Mouse (Mus musculus) thymus, postnatal 25 days (tissue): ENCODE data around the gene Sptb.

Experiments used
- DNase-seq: peaks from one replicate; pipeline ENCODE4 v3.0.0; 2022

Sptb gene

DNA sequence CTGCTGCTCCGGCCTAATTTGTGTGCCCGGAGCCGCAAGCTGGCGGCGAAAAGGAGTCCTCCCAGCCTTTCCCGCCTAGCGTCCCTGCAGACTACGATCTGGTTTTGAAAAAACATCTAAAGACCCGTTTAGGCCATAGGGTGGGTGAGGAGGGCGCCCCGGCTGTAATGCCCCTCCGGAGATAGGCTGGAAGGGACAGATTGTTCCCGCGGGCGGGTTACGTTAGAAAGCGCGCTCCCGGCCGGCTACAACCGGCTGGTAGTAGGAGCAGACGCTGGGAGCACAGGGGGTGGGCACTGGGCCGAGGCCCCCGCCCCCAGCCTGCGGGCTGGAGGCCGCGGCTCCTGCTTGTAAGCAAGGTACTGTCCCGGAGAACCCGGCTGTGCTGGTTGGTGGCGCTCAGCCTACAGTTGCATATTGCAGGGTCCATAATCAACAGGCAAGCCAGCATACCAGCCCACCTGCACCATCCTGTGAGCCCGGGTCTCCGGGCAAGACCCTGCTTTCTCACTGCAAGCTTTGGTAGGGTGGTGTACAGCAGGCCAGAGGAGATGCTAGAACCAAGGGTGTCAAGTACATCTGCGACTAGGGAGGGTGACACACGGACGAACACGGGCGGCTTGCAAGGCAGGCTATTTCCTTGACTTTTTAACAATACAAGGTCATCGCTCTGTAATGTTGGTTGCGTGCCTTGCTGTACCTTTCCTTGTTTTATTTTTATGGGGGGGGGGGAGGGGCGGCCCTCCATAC is at the start of gene Sptb:
Sptb (minus strand) TSS at position 197 of the 750 bp plus-strand sequence.
- no peak for DNase-seq

DNA sequence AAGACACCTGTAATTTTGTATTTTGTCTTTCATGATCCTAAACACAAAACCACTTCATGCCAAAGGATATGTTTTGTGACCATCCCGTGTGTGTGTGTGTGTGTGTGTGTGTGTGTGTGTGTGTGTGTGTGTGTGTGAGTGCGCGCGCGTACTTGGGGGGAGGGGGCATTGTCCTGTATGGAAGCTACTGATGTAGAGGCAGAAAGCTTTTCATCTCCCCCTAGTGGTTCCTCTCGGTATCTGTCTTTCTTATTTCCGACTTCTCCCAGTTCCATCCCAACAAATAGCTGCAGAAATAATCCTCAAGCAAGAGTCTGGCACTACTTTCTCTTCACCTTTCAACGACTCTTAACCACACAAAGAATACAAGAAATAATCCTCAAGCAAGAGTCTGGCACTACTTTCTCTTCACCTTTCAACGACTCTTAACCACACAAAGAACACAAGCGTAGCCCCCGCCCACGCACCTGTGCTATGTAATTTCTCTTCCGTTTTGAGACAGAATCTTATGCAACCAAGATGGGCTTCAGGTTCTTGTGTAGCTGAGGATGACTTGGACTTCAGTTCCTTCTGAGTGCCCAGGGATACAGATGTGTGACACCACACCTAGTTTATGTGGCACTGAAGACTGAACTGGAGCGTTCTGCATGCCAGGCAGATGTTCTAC is 42.4 kb upstream of the Sptb start:
- peak; percentile 65 for DNase-seq

DNA sequence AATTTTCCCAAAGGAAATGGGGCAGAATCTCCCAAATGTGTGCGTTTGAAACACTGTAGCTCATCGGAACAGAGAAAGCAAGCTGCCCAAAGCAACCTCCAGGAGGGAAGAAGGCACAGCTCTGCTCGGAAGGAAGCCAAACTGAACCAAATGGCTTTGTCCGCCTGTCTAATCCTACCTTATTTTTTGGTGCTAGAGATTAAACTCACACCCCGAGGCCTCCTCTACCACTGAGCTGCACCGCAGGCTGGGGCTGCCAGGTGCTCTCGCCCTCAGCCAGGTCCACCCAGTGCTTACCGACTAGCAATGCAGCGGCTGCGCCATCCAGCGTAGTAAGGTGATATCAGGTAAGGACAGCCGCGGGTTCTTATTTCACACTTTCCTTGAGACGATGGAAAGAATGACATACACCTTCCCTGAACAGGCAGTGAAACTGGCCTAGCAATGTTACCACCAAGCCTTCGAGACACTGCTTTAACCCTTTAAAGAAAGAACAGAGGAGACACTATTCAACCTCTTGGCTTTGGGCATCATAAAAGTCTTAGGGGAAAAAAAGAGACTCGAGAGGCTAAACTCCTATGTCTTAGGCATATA is 40.6 kb upstream of the Sptb start:
- DNase-seq: no peak

DNA sequence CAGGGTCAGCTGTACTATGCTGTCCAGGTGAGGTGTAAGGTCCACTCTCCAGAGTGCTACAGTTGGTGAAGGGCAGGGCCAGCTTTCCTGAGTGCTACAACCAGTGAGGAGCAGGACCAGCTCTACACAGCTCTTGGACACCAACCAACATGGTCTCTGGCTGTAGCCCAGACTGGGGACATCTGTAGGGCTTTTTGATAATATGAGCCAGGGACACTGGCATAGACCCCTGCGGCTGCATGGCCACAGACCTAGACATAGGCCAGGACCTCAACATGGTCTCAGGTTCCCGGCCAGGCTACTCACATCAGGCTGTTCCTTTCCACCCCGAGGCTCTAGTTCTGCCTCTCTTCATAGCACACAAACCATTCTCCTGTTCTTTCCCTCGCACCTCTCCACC is 17.6 kb upstream of the Sptb start:
- no peak for DNase-seq

DNA sequence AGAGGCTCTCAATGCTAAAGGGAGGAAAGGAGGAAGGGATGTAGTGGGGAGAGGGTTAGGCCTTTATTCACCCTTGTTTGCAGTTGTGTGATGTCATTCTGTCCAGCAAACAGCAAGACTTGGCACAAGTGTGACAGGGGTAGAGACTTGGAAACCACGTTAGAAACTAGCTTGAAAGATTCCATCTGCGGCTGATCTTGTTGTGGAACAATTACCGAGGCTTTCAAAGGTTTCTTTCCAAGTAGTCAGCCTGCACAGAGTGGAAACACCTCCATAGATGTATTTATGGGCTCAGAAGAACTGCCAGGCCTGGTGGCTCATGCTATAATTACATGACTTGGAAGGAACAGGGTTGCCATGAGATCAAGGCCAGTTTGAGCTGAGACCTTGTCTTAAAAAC is 11.7 kb upstream of the Sptb start:
- DNase-seq: no peak

DNA sequence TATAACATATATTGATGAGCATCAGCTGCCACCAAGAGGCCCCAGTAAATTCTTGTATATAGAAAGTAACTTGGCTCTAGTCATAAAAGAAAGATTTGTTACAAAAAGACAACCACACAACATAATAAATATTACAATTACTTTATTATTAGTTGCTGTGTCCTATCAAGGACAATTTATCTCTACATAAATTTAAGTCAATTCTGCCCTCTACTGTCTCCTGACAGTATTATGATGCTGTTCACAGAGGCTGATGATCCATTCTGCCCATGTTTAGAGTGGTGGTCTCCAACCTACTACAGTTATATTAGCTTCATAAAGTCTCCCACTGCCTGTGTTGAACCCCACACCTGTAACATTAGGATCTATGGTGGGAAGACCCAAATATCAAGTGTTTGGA is 10.2 kb upstream of the Sptb start:
- DNase-seq: no peak

DNA sequence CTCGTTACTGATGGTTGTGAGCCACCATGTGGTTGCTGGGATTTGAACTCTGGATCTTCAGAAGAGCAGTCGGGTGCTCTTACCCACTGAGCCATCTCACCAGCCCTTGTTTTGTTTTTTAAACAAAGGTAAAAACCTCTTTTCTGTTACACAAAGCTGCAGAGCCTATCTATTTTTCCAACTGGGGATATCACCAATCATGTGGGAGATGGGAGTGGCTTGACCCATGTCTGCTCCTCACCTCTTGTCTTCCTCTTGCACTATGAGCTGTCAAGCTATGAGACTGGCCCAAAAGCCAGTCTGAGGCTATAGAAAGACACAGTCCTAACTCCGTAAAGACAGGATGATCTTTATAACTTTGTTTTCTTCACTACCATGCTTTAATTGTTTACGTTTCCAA is 8.0 kb upstream of the Sptb start:
- DNase-seq: no peak

DNA sequence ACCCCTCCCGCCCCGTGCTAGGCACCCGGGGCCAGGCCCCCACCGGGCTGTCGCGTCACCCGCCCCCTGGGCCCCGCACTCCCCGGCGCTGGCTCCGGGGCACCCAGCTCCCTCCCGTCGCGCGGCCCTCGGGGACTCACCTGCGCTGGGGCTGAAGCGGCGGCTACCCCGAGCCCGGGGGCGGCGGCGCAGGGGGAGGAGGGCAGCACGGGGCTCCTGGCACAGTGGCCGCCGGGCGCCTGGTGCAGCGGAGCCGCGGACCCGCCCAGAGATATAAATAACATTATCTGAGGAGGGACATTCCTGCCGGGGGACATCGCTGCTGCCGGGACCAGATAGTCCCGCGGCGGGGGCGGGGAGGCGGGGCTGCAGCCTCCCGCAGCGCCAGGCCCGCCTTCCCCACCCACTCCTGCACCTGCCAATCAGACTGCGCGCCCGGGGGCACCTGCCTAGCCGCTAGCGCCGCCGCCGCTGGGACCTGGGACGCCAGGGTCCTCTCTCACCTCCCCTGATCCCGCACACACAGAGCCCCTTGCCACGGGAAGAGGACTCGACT is 474 bp downstream of the Sptb start:
- DNase-seq: peak; percentile 85

DNA sequence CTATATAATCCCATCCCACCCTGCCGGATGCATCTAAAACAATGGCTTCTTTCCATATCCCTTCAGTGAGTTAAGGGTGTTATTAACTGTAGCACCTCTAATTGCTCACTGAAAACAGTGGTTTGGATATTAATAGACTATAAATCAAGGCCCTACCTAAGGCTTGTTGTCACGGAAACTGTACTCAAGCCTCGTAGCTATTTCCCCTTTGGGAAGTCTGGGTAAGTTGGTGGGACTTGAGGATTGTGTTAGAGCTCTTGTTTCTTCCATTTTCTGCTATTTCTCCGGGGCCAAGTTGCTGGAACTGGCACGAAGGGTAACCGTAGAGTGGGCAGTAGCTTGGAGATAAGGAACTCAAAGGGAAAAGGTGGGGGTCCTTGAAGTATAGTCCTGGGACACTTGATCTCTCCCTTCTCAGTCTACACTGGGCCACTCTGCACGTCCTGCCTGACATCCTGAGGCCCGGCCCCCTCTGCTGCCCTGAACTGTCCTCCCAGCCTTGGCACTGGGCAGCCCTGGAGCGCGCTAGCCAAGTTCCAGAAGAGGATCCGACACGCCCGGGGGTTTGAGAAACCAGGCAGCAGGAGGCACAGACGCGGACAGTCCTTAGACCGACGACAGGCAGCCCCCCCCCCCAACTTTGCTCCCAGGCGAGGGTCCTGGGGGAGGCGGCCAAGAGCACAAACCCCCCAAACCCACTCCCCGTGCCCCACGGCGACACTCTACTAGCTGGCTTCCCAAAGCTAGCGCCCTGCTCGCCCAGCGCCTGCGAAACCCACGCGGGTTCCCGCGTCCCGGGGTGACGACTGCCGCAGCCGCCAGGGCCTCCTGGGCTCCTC is 1.2 kb downstream of the Sptb start:
- no peak for DNase-seq

DNA sequence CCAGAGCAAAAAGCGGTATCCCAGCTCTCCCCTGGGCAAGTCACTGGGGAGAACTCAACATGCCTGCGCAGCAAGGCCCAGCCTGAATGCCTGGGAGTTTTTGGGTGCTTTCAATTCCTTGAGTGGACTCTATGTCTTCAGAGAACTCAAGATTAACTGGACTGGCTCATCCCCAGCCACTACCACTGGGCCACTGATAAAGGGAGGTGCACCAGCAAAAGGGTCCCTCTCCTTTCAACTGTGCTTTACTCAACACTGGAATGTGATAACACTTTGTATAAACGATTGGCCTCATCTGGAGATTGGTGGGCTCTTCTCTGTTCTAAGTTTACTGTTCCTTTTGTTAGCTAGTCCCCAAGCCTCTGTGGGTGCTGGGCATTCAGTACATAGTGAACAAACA is 2.2 kb downstream of the Sptb start:
- DNase-seq: no peak

DNA sequence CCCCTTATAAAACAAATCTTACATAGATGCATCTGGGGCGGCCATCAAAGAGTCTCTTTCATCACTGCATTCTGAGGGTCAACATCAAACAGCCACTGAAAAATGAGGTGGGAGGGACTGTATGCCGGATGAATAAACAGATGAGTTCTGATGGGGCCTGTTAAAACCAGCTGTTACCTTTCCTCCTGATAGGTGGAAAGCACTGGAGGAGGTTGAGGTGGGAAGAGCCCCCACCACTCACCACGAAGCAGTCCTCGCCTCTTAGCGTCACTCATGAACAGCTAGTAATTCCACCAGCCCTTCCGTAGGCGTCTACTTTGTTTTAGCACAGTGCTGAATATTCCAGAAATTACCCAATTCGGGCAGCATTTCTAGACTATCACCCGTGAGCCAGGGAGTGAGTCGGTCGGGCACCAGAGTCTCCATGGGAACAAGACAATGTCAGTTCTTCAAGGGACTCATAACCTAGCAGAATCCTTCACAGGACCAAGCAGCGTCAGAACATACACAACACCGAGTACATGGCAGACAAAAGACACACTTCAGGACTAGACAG is 13.9 kb downstream of the Sptb start:
- no peak for DNase-seq

DNA sequence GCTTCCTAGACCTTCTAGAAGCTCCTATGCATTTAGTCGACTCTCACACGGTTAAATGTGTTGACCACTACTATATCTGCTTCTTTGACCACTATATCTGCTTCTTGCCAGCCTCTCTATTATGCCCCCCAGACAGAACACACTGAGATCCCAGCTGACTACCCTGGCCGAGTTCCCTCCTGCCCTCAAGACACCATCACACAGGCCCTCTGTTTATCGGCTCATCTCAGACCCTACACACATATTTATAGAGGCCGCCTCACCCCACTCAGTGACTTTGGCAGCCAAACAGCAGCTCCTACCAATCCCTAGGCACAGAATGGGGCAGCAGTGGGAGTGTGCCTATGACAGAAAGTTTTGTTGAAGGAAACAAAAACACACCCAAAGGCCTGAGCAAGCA is 14.6 kb downstream of the Sptb start:
- DNase-seq: no peak

DNA sequence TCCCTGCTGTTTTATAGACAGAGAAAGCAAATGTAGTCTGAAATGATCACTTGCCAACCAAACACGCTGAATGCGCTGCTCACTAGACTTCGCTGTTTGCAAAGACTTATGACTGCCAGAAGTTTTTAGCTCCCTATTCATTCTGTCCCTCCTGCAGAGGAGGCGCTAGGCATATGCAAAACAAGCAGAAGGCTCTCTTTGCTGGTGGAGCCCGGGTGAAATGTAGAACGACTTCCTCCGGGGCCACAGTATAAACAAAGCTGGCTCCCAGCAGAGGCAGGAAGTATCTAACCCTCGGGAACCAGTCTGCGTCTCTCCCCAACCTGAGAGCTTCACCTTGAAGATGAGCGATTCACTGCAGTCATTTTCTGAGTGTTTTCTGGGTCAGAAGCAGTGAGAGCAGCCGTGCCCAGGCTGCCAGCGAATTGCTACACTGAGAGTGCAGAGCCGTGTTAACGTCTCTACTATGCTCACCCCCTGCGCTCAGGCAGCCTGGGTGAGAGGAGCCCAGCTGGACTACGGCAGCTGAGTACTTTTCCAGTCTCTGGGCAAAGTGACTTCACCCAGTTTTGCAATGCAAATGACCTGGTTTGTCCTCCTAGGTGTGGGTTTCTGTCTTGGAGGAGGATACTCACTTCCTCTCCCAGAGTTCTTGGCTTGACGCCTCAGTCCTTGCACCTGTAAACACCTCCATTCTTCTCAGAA is 15.4 kb downstream of the Sptb start:
- DNase-seq: peak; percentile 76

DNA sequence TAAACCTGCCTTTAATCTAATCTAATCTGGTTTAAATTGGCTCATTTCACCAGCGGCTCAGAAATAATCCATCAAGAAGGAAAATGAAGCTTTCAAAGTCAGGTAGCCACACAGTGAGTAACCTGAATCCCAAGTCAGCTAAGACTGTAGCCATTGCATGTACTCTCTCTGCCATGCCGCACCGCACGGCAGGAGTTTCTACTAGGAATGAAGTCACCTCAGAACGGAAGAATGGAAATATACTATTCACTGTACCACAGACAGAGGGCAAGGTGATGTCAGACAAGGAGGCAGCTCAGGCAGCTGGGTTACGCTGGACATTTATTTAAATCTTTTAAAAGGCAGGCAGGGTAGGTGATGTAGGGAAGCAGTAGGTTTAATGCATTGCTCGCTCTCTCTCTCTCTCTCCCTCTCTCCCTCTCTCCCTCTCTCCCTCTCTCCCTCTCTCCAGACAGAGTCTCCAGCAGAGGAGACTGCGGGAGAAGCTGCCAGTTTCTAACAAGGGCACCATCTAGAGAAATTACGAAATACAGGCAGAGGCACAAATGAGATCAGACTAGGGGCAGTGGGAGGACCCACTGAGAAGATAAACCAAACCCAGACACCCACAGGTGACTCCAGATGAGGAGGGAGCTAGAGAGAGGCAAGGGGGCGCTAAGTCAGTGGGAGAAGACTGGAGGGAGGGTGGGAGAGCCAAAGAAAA is 22.7 kb downstream of the Sptb start:
- no peak for DNase-seq

DNA sequence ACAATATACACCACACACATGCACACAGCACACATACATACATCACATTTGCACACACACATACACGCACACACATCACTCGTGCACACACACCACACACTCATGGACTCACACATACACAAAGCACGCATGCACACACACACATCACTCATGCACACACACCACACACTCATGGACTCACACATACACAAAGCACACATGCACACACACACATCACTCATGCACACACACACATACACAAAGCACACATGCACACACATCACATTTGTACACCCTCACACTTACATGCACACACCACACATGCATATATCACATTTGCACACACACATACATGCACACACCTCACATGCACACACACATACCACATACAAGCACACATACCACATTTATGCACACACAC is 24.7 kb downstream of the Sptb start:
- DNase-seq: no peak

DNA sequence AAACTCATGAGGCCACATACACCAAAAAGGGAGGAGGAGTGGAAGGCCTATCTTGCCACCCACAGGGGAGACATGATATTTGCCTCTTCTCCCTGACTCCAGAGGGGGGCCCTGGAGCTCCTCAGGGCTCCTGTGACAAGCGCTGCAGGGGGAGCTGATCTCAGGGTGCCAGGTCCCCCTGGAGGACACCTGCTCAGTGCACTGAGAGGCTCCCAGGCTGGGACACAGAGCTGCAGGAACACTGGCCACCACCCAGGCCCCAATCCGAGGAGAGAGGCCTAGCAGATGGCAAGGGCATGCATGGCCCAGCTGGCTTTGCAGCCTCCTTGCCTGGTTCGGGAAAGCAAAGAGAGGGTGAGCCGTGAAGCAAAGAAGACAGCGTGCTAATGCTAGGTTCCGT is 25.9 kb downstream of the Sptb start:
- no peak for DNase-seq

DNA sequence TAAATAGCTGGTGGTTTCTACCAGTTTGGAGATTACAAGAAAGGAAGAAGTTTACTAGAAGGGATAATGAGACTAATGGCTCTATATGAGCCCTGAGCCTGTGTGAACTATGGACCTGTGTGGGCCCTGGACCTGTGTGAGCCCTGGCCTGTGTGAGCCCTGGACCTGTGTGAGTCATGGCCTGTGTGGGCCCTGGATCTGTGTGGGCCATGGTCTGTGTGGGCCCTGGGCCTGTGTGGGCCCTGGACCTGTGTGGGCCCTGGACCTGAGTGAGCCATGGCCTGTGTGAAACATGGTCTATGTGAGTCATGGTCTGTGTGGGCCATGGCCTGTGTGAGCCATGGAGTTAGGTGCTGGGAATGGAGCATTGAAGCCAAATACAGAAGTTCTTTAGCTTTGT is 28.4 kb downstream of the Sptb start:
- DNase-seq: no peak

DNA sequence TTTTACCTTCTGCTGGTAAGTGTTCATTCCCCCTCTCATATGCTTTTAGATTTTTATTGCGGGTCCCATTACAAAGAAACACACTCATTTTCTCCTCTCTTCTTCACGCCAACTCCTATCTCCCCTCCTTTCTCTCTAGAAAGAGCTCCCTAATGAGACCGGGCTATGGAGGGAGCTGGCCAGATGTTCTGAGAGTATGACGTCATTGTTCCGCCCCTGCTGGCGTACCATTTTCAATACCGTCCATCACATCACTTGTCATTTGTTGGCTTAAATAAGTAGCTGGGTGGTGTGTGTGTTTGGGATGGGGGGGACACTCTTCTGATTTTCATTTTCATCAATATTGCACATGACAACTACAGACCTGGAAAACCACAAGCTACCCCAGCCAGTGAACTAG is 33.3 kb downstream of the Sptb start:
- no peak for DNase-seq

DNA sequence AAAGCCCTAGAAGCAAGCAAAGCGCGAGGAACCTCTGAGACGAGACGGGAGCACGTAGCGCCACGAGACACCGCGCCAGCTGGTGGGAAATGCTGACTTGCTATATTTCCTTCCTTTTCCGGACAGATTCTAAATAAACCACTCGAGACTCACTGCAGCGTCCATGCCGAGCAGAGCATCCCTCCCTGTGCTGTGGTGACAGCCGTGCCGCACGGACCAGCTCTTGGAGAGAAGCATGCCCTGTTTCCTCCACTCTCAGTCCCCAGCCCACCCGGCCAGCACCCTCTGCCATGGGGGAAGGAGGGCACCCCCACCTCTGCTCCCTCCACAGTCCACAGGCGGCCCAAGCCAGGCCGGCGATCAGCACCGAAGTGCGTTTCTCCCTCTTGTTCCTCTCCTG is 33.9 kb downstream of the Sptb start:
- no peak for DNase-seq

DNA sequence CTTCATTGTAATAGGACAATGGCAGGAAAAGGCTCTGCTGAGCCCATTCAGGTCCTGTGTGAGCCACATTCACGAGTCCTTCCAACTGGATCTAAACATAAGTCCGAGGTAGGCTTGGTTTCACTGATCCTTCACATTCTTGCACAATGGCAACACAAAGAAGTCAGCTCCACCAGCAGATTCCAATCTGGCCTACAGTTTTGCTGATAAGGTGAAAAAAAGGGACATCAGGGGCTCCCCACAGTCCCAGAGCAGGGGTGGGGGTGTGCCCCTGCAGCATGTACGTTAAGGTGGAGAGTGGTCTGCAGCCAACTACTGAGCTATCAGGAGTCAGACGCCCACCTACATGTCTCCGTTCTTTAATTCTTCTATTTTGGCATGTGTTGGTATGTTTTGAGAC is 35.0 kb downstream of the Sptb start:
- DNase-seq: no peak

DNA sequence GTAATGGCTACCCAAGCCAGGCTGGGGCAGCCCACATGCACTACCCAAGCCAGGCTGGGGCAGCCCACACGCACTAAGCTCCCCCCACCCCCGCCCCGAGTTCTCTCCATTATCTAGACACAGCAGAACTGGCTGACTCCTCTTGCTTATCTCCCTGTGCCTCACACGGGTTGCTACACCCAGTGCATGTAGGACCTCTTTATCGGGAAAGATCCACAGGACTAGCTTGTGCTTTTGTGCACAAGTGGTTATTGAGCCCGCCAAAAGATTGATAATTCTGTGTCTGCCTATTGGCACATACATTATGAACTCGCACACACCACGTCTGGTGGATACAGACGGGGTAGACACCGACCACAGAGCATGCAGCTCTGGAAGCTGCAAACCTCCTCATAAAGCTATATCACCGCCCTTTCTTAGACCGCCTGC is 36.5 kb downstream of the Sptb start:
- no peak for DNase-seq

DNA sequence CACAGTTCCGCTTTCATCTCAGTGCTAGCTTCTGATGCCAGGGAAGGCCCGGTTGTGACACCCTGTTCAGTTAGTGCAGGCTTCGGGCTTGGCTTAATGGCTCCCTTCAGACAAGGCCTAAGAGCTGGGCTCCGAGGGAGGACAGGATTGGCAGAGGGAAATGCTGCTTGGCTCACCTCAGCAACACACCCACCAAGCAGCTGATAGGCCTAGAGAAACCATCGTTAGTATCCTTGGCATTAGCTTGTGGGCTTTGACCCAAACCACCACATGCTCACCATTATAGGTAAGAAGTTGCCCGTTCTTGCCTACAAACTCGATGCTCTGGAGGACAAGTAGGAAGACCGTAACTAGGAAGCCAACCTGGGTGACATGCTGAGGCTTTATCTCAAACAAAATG is 38.3 kb downstream of the Sptb start:
- no peak for DNase-seq
